Mouse (Mus musculus) kidney, postnatal 25 days (tissue): ENCODE data around the gene Sumo1.

ENCODE experiments used
- DNase-seq, 2 experiments: peaks; one replicate each; pipeline ENCODE4 v3.0.0; 2021; ENCODE audit warnings: mixed read lengths in 2 of 2

Gene Sumo1

DNA sequence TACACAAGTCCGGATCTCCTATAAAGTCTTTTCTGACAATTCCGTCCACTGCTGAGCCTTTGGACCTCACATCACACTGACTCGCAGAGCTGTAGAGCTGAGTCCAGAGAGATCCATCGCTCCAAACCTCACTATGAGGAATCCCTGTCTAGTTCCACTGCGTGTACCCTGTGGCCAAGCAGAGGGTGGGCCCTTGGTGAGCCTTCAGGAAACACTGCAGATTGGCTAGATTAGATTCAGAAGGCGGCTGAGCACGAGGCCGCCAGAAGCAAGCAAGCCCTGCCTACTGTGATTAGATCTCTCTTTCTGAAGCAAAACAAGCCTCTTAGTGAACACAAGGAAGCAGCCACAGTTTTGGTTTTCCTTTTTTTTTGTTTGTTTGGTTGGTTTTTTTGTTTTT, 126.7 kb downstream of the Sumo1 start:
- no peak for DNase-seq

DNA sequence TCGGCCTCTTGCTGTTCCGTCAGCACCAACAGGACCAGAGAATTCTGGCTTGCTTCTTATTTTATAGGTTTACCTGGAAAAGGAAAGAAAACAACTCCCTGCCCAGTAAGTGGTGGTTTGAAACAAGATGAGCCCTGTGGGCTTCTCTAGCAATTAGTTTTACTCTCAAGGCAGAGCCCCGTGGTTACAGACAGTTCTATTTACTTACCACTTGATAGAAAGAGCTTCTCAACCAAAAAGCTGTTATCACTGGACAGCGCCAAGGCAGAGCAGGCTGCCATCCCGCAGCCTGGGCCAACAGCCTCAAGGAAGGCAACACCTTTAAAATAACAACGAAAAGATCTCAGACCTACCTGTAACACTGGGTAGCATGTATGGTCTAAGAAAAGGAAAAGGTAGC, 128.4 kb downstream of the Sumo1 start:
- DNase-seq, result no peak

DNA sequence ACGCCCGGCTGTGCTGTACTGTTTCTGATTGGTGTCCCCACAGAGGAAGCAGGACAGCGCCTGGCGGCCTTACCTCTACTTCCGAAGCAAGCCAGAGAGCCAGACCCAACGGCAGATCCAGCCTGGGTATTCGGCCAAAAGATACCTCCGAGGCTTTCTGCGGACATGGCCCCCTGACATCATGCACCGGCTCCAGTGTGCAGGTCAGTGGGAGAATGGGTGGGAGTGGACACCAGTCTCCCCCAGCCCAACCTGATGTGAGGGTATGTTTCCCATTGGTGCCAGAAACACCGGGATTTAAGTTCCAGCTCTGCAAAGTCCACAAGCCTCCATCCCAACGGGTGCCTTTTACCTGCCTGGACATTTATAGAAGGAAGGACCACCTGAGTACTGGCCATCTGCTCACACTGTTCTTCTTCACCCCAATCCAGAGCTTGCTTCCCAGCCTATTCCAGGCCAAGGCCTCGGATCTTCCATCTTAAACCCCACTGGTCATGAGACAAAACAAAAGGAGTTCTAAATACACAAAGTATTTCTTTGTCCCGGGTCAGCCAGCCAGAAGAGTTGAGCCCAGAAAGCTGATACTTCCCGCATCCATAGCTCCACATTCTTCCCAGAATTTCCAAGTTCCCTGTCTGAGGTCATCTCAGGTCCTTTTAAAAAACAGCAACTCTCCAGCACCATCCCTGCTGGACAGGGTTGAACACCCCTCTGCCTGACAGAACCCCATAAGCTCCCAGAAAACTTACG, 129.2 kb downstream of the Sumo1 start:
- DNase-seq, result peak in 1 of 2 experiments; percentile 35

DNA sequence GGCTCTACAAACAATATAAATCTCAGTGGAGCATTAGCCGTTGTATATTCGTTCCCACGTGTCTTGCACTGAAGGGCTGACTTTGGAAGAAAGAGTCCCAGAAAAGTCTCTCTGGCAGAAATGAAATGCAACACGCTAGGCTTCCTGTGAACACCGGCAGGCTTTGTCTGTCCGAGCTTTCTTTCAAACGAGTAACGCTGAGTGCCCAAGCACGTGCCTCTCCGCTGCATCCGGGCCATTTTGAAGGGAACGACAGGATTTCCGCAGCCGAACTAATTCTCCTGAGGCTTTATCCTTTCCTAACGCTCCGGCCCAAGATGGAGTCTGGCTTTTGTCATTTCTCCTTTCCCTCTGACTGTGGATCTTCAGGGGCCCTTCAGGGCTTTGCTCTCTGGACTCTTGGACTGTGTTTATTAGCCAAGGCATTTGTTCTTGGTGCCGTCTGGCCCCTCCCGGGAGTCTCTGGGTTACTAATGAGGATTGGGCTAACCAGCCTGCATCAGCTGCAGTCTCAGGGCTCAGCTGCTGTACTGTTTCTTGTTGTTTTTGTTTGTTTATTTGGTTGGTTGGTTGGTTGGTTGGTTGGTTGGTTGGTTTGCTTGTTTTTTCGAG, 130.0 kb downstream of the Sumo1 start:
- DNase-seq, result peak in 1 of 2 experiments; percentile 25

DNA sequence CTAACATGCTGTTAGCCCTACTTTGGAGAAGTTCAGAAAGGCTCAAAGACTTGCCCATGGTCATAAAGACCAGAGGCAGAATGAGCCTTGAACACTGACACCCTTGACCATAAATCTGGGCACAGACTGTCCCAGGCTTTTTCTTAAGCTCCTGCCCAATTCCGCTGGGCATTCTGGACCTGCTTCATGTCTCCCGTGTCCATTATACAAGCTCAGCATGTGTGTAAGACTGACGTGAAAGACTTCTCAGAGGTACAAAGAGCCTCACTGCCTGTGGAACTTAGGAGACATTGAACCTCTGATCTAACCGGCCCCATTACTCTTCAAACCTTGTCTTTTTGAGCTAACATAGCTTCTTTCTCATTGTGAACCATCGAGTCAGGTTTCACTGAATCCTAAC, 132.3 kb downstream of the Sumo1 start:
- no peak for DNase-seq
